Mouse (Mus musculus) liver, embryonic 14.5 days (tissue): ENCODE results near the gene E130208F15Rik.

Experiments used
- CTCF ChIP-seq: IDR thresholded peaks from 2 replicates; pipeline ENCODE4 v1.5.1; 2016; ENCODE audit warnings: antibody characterized with exemption, low read depth, control low read depth
- EP300 ChIP-seq: IDR thresholded peaks from 2 replicates; pipeline ENCODE4 v1.6.1; 2016; ENCODE audit warnings: antibody characterized with exemption, low read depth

DNA sequence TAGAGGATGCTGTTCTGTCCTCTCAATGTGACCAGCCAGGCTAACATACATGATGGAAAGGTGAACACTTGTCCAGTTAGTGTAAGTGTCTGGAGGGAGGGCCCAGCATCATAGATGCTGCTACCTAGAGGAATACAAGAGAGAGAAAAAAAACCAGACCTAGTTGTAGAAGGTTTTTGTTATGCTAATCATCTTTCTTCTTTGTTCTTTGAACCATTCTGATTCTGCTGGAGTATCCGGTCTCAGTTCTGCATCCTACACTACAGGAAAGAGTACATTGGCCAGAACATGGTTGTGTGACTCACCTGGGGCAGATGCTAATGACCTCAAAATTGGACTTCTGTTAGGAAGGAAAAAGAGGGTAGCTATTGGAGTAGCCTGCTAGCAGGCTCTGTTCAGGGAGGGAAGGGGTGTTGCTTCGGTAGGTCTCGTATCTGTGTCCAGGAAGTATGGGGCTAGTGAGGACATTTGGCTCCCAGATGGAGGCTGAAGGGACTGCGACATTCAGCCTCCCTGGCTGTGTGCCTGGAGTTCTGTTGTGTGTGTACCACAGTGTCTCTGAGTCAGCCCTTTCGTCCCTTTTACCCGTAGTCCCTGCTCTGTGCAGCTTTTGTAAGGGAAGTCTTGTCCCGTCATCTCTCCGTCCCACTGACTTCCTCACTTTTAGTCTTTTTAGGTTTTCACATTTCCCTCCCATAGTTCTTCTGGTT, 34.7 kb upstream of the E130208F15Rik start:
- TF ChIP-seq CTCF (no peak), EP300 (no peak)
